Mouse (Mus musculus): ENCODE data around the gene Acp6.

Gene Acp6

GRCm38 (mm10) chr3:97214439-97214838, 55.9 kb downstream of the Acp6 start:
- Histone ChIP-seq H3K27me3 (ENCODE audit: control insufficient read depth, insufficient read depth, low read length, poor library complexity, severe bottlenecking) (no peaks in the 10 kb centered on the region), H3K36me3 (ENCODE audit: control insufficient read depth, insufficient read depth, low read length, poor library complexity, severe bottlenecking) (peaks cover 16% of the 10 kb centered on the region)
- DNase-seq (ENCODE audit: low read depth, low spot score), result no peak

DNA sequence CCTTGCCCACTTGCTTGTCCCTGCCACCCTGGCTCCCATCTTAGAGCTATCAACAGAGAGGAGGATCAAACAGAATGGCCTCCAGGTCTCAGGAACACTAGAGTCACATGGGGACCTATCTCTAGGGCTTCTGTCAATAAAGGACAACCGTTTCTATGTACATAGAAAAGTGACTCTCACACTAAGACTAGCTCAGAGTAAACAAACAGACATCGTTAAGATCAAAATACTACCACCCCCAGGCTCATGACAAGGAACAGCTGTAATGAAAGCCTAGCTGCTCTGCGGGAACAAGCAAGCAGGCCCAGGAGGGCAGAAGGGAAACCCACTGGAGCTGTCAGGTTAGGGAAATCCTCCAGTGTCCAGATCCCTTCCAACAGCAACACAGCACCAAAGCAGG, 56.9 kb downstream of the Acp6 start:
- DNase-seq (ENCODE audit: low read depth, low spot score), result no peak
- Histone ChIP-seq H3K27me3 (ENCODE audit: control insufficient read depth, insufficient read depth, low read length, poor library complexity, severe bottlenecking) (no peaks in the 10 kb centered on the region), H3K36me3 (ENCODE audit: control insufficient read depth, insufficient read depth, low read length, poor library complexity, severe bottlenecking) (peaks cover 16% of the 10 kb centered on the region)

GRCm38 (mm10) chr3:97223261-97223660, 64.7 kb downstream of the Acp6 start:
- Histone ChIP-seq H3K27me3 (ENCODE audit: control insufficient read depth, insufficient read depth, low read length, poor library complexity, severe bottlenecking) (no peaks in the 10 kb centered on the region), H3K36me3 (ENCODE audit: control insufficient read depth, insufficient read depth, low read length, poor library complexity, severe bottlenecking) (peaks cover 5% of the 10 kb centered on the region)
- DNase-seq (ENCODE audit: low read depth, low spot score), result no peak

- Histone ChIP-seq H3K36me3 (ENCODE audit: control insufficient read depth, insufficient read depth, low read length, poor library complexity, severe bottlenecking) (peaks cover 5% of the 10 kb centered on the region), H3K27me3 (ENCODE audit: control insufficient read depth, insufficient read depth, low read length, poor library complexity, severe bottlenecking) (no peaks in the 10 kb centered on the region)
- no peak for DNase-seq (ENCODE audit: low read depth, low spot score)
These were observed 66.7 kb downstream of the Acp6 start for GRCm38 (mm10) chr3:97225231-97225630.

DNA sequence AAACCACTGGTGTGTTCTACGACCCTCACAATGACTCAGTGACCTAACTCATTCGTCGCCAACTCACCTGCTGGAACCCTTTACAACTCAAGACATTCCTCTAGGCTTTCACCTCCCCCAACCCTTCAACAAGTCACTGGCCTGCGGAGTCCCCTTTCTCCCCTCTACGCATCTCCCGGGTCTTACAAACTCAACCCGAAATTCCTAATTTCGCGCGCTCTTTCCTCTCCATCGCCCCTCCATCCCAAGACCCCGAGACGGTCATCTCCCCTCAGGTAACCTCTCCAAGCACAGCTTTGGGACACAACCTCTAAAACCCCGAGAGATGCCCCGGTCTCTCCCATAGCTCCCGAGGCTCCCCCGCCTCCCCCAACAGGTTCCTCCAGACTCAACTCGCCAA, 68.1 kb downstream of the Acp6 start:
- Histone ChIP-seq H3K36me3 (ENCODE audit: control insufficient read depth, insufficient read depth, low read length, poor library complexity, severe bottlenecking) (peaks cover 3% of the 10 kb centered on the region; the same call in 1 of the 2 replicates), H3K27me3 (ENCODE audit: control insufficient read depth, insufficient read depth, low read length, poor library complexity, severe bottlenecking) (no peaks in the 10 kb centered on the region)
- no peak for DNase-seq (ENCODE audit: low read depth, low spot score)
